23 mouse cellular contexts compared by ENCODE assay signal in genomic region chr6:21609381-21610059, GRCm38 (mm10).
A peak's percentile ranks its signal among the peaks of the same experiment; 100 is the strongest.
DNase-seq lines count a peak whose midpoint lies in the region; ATAC-seq and TF ChIP-seq lines count a peak whose summit lies in the region.
"Had no signal": no experiment of that assay in that cellular context is flagged by ENCODE, and none has a peak within 500 bp of the region (broad histone marks: within the 10 kb centered on the region; RNA-seq: fewer than 3 reads in every experiment).

No protein-coding gene starts in this region.

- no peaks in the 10 kb centered on the region for H3K36me3 ChIP-seq in hindbrain, embryonic 13.5 days
- no peaks in the 10 kb centered on the region for H3K36me3 ChIP-seq in hindbrain, embryonic 16.5 days (ENCODE audit: control insufficient read depth, insufficient read depth, low read length)
- H3K36me3 ChIP-seq in midbrain, embryonic 15.5 days (replicated peaks) = no peaks in the 10 kb centered on the region
- H3K36me3 ChIP-seq in midbrain, postnatal 0 days (ENCODE audit: insufficient read depth, low read length) = no peaks in the 10 kb centered on the region
- no peaks in the 10 kb centered on the region for H3K36me3 ChIP-seq in kidney, adult 2 months (ENCODE audit: control insufficient read depth, insufficient read depth, low read length)
- H3K36me3 ChIP-seq: embryonic facial prominence, embryonic 12.5 days; forebrain, embryonic 12.5 days; heart, embryonic 10.5 days; hindbrain, embryonic 12.5 days had no signal

- H3K4me3 ChIP-seq in hindbrain, embryonic 13.5 days = no peak overlapping the region
- no peak overlapping the region for H3K4me3 ChIP-seq in hindbrain, embryonic 16.5 days (ENCODE audit: low read length)
- H3K4me3 ChIP-seq in midbrain, embryonic 15.5 days = no peak overlapping the region
- H3K4me3 ChIP-seq in midbrain, postnatal 0 days (ENCODE audit: low read depth, low read length) = no peak overlapping the region
- H3K4me3 ChIP-seq in kidney, adult 2 months (ENCODE audit: insufficient read depth, low read depth, low read length) = no peak overlapping the region
- H3K4me3 ChIP-seq: embryonic facial prominence, embryonic 12.5 days; forebrain, embryonic 12.5 days; heart, embryonic 10.5 days; hindbrain, embryonic 12.5 days had no signal

- 0 out of 2 replicates have a peak, but pooled peaks have one; percentile 21 for ATAC-seq in hindbrain, embryonic 13.5 days (ENCODE audit: low FRiP score)
- ATAC-seq in hindbrain, embryonic 16.5 days = no peak; the same call in 1 of the 2 replicates
- ATAC-seq in midbrain, embryonic 15.5 days (replicated peaks) = peak; percentile 69; the same call in 1 of the 2 replicates
- ATAC-seq in midbrain, postnatal 0 days (ENCODE audit: low FRiP score) = no peak
- ATAC-seq: activated CD4-positive, CD25-positive, alpha-beta regulatory T cell, adult 4 months; forebrain, embryonic 16.5 days; Patski had no signal

- WGBS in hindbrain, embryonic 13.5 days = 55% methylated on average over 7 of the region's 7 CpGs
- WGBS in hindbrain, embryonic 16.5 days = 53% methylated on average over 7 of the region's 7 CpGs
- 53% methylated on average over 7 of the region's 7 CpGs for WGBS in midbrain, embryonic 15.5 days
- 54% methylated on average over 7 of the region's 7 CpGs for WGBS in midbrain, postnatal 0 days
- WGBS in kidney, adult 2 months = 71% methylated on average over 7 of the region's 7 CpGs

- no peaks in the 10 kb centered on the region for H3K9me3 ChIP-seq in hindbrain, embryonic 13.5 days
- H3K9me3 ChIP-seq in hindbrain, embryonic 16.5 days (ENCODE audit: control insufficient read depth, low read length) = no peaks in the 10 kb centered on the region
- no peaks in the 10 kb centered on the region for H3K9me3 ChIP-seq in midbrain, embryonic 15.5 days
- no peaks in the 10 kb centered on the region for H3K9me3 ChIP-seq in midbrain, postnatal 0 days (ENCODE audit: low read length)
- H3K9me3 ChIP-seq: embryonic facial prominence, embryonic 12.5 days; forebrain, embryonic 12.5 days; heart, embryonic 10.5 days; hindbrain, embryonic 12.5 days had no signal

- no peak overlapping the region for H3K4me2 ChIP-seq in hindbrain, embryonic 13.5 days
- no peak overlapping the region for H3K4me2 ChIP-seq in hindbrain, embryonic 16.5 days (ENCODE audit: low read length)
- no peak overlapping the region for H3K4me2 ChIP-seq in midbrain, embryonic 15.5 days
- no peak overlapping the region for H3K4me2 ChIP-seq in midbrain, postnatal 0 days (ENCODE audit: low read depth, low read length, poor library complexity, severe bottlenecking)
- H3K4me2 ChIP-seq: embryonic facial prominence, embryonic 12.5 days; forebrain, embryonic 12.5 days; hindbrain, embryonic 12.5 days had no signal

- no peak for DNase-seq in midbrain, postnatal 0 days (ENCODE audit: low spot score)
- peak; percentile 21 for DNase-seq in brain, adult 2 months (ENCODE audit: low read depth, low spot score)
- peak; percentile 21 for DNase-seq in forelimb bud, embryonic 11.5 days (ENCODE audit: low read depth, low spot score)
- no peak for DNase-seq in kidney, adult 2 months
- DNase-seq in thymus, postnatal 4 days = no peak
- DNase-seq: adrenal gland, postnatal 14 days; cerebellum, adult 2 months; cerebellum, postnatal 14 days; embryo, embryonic 11 days; heart, adult 18-20 months; heart, postnatal 10 days; heart, postnatal 4 days had no signal

- H3K4me1 ChIP-seq in hindbrain, embryonic 13.5 days (replicated peaks) = no peaks in the 10 kb centered on the region
- no peaks in the 10 kb centered on the region for H3K4me1 ChIP-seq in hindbrain, embryonic 16.5 days (ENCODE audit: control insufficient read depth, insufficient read depth, low read depth, low read length)
- no peaks in the 10 kb centered on the region for H3K4me1 ChIP-seq in midbrain, embryonic 15.5 days
- H3K4me1 ChIP-seq in midbrain, postnatal 0 days (ENCODE audit: insufficient read depth, low read length) = no peaks in the 10 kb centered on the region
- no peaks in the 10 kb centered on the region for H3K4me1 ChIP-seq in kidney, adult 2 months (ENCODE audit: control insufficient read depth, insufficient read depth, low read length)
- H3K4me1 ChIP-seq: embryonic facial prominence, embryonic 12.5 days; forebrain, embryonic 12.5 days; heart, embryonic 10.5 days; hindbrain, embryonic 12.5 days had no signal

- H3K27me3 ChIP-seq in hindbrain, embryonic 13.5 days = no peaks in the 10 kb centered on the region
- H3K27me3 ChIP-seq in hindbrain, embryonic 16.5 days (replicated peaks; ENCODE audit: control insufficient read depth, insufficient read depth, low read length) = no peaks in the 10 kb centered on the region
- no peaks in the 10 kb centered on the region for H3K27me3 ChIP-seq in midbrain, embryonic 15.5 days (replicated peaks)
- no peaks in the 10 kb centered on the region for H3K27me3 ChIP-seq in midbrain, postnatal 0 days (ENCODE audit: insufficient read depth, low read length)
- H3K27me3 ChIP-seq in kidney, adult 2 months (replicated peaks; ENCODE audit: control insufficient read depth, insufficient read depth, low read length) = no peaks in the 10 kb centered on the region
- H3K27me3 ChIP-seq: CH12.LX; embryonic facial prominence, embryonic 12.5 days; forebrain, embryonic 12.5 days; hindbrain, embryonic 12.5 days had no signal

- no peak overlapping the region for H3K27ac ChIP-seq in hindbrain, embryonic 13.5 days
- no peak overlapping the region for H3K27ac ChIP-seq in hindbrain, embryonic 16.5 days (ENCODE audit: low read depth, low read length)
- H3K27ac ChIP-seq in midbrain, embryonic 15.5 days = no peak overlapping the region
- H3K27ac ChIP-seq in midbrain, postnatal 0 days (ENCODE audit: low read depth, low read length) = no peak overlapping the region
- H3K27ac ChIP-seq in kidney, adult 2 months (ENCODE audit: insufficient read depth, low read depth, low read length) = no peak overlapping the region
- H3K27ac ChIP-seq: embryonic facial prominence, embryonic 12.5 days; forebrain, embryonic 12.5 days; heart, embryonic 10.5 days; hindbrain, embryonic 12.5 days had no signal

- no peak for TF ChIP-seq POLR2A in kidney, adult 2 months (IDR thresholded peaks at IDR 0.05; ENCODE audit: low read depth, low read length)

- no peak for TF ChIP-seq CTCF in midbrain, postnatal 0 days (IDR thresholded peaks at IDR 0.05)
- TF ChIP-seq CTCF in kidney, adult 2 months (conservative IDR thresholded peaks at IDR 0.05; ENCODE audit: insufficient read depth, insufficient read length, low read depth, low read length) = no peak

- no peak overlapping the region for H3K9ac ChIP-seq in hindbrain, embryonic 13.5 days
- H3K9ac ChIP-seq in hindbrain, embryonic 16.5 days (ENCODE audit: low read depth, low read length) = no peak overlapping the region
- no peak overlapping the region for H3K9ac ChIP-seq in midbrain, embryonic 15.5 days
- no peak overlapping the region for H3K9ac ChIP-seq in midbrain, postnatal 0 days (replicated peaks; ENCODE audit: low read length, poor library complexity, severe bottlenecking)
- H3K9ac ChIP-seq: embryonic facial prominence, embryonic 12.5 days; forebrain, embryonic 12.5 days; hindbrain, embryonic 12.5 days had no signal

Comparison
In these comparisons a context has a peak if more than half of its experiments do, and no peak if none do; other contexts are left out.
1. ATAC-seq: peak in hindbrain, embryonic 13.5 days (single experiment) and midbrain, embryonic 15.5 days (single experiment); none in hindbrain, embryonic 16.5 days (single experiment) and midbrain, postnatal 0 days (single experiment).
2. DNase-seq: peak in brain, adult 2 months (single experiment) and forelimb bud, embryonic 11.5 days (single experiment); none in midbrain, postnatal 0 days (single experiment), kidney, adult 2 months (single experiment) and thymus, postnatal 4 days (single experiment).